Mouse (Mus musculus) liver, embryonic 13.5 days (tissue): ENCODE results near the gene Agxt. TPM values are rescaled to one million over a fixed set of nuclear protein-coding genes. Genes with fewer than 3 reads are reported as not detected.

Experiments
- ATAC-seq: fragments of 200-750 bp; cut with Nextera tagmentation; 2 replicates; pipeline ENCODE4 v1.8.0; 2017; ENCODE audit warnings: low read depth, mild to moderate bottlenecking, moderate number of reproducible peaks, moderate library complexity
- DNase-seq: peaks from one replicate; pipeline ENCODE4 v3.0.0; 2022
- H3K27ac ChIP-seq: fragments of 300-500 bp; sonication (generic); 2 replicates; pipeline ENCODE4 v1.5.1; 2015; ENCODE audit warnings: moderate library complexity, mild to moderate bottlenecking, inconsistent platforms
- H3K27me3 ChIP-seq: fragments of 300-500 bp; sonication (generic); 2 replicates; pipeline ENCODE4 v1.6.1; 2015; ENCODE audit warnings: mild to moderate bottlenecking, inconsistent platforms
- H3K36me3 ChIP-seq: fragments of 300-500 bp; sonication (generic); 2 replicates; pipeline ENCODE4 v1.6.1; 2015; ENCODE audit warnings: mild to moderate bottlenecking, inconsistent platforms
- H3K4me1 ChIP-seq: fragments of 300-500 bp; sonication (generic); replicated peaks from 2 replicates; pipeline ENCODE4 v1.6.1; 2015; ENCODE audit warnings: inconsistent platforms
- H3K4me2 ChIP-seq: fragments of 300-500 bp; sonication (generic); 2 replicates; pipeline ENCODE4 v1.6.1; 2015; ENCODE audit warnings: inconsistent platforms, mild to moderate bottlenecking, moderate library complexity
- H3K4me3 ChIP-seq: fragments of 300-500 bp; sonication (generic); replicated peaks from 2 replicates; pipeline ENCODE4 v1.5.1; 2015; ENCODE audit warnings: mild to moderate bottlenecking, inconsistent platforms
- H3K9ac ChIP-seq: fragments of 300-500 bp; sonication (generic); 2 replicates; pipeline ENCODE4 v1.6.1; 2015; ENCODE audit warnings: mild to moderate bottlenecking, inconsistent platforms
- H3K9me3 ChIP-seq: fragments of 300-500 bp; sonication (generic); replicated peaks from 2 replicates; pipeline ENCODE4 v1.6.1; 2016; ENCODE audit warnings: inconsistent platforms
- WGBS: fragments of 180-500 bp; shearing (Covaris S2); methylation state at CpG from one replicate; pipeline ENCODE4 v1.1.7; 2015; ENCODE audit not compliant: insufficient replicate concordance; 5-methylcytosine and 5-hydroxymethylcytosine counted together
- polyA plus RNA-seq: library from polyadenylated mRNA; unstranded; fragments of >200 nt; fragmentation: Nextera tagmentation; extraction: Ambion mirVana; gene quantifications from 2 replicates; pipeline ENCODE4 v1.2.1, GENCODE M21; 2015

Gene Agxt
- polyA plus RNA-seq, 1 experiment from 2014 or later = 4.7 TPM

GRCm38 (mm10) chr1:93168295-93168775 is 33.3 kb downstream of the Agxt start, which contains the start of gene Crocc2:
Crocc2 (plus strand) TSS chr1:93168725.
- no peaks in the 10 kb centered on the region for H3K4me1 ChIP-seq
- no peaks in the 10 kb centered on the region for H3K27me3 ChIP-seq
- H3K9ac ChIP-seq = no peak within 1 kb of the TSS
- 44% methylated on average over 10 of the region's 10 CpGs for WGBS
- DNase-seq = no peak
- H3K36me3 ChIP-seq = no peaks in the 10 kb centered on the region
- ATAC-seq = no peak
- no peak within 1 kb of the TSS for H3K4me2 ChIP-seq
- H3K9me3 ChIP-seq = no peaks in the 10 kb centered on the region
- H3K27ac ChIP-seq = no peak within 1 kb of the TSS
- H3K4me3 ChIP-seq = no peak within 1 kb of the TSS

DNA sequence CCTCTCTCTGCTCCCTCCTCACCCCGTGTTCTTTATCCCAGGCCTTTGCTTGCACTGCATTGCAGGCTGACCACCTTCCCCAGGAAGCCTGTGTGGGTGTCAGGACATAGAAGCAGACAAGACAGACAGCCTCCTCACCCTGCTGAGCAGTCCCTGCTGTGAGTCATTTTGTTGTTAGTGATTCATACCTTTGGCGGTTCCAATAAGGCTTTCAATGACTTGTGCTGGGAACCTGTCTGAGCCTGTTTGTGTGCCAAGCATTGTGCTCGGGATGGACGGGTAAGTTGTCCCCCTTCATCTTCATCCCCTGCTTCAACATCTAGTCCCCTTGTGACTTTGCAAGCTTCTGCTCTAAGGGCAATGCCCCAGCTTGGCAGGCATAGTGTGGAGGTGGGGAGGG is 38.6 kb downstream of the Agxt start:
- no peak overlapping the region for H3K9ac ChIP-seq
- 0 out of 2 replicates have a peak, but pooled peaks cover 4% of the 10 kb centered on the region for H3K4me1 ChIP-seq
- no peaks in the 10 kb centered on the region for H3K36me3 ChIP-seq
- H3K4me3 ChIP-seq = no peak overlapping the region
- ATAC-seq (no peak), DNase-seq (no peak)
- WGBS = 50% methylated on average over 4 of the region's 4 CpGs
- peaks cover 30% of the 10 kb centered on the region for H3K27me3 ChIP-seq
- H3K9me3 ChIP-seq = no peaks in the 10 kb centered on the region
- H3K27ac ChIP-seq = no peak overlapping the region
- H3K4me2 ChIP-seq = no peak overlapping the region

DNA sequence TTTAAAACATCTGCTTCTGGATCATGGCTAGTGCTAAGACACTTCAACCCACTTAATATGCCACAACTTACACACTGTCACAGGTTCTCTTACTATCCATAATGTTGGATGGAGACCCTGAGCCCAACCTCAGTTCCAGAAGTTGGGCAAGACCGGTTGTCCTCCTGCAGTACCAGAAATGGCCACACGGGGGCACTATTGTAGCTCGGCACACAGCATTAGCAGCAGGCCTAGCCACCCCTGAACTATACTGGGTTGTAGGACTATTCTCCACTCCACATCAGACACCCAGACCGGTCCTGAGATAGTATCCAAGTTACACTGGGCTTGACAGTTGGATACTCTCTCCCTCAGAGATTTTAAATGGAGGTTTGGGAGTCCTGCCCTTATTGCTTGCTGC is 39.4 kb downstream of the Agxt start:
- Histone ChIP-seq H3K27ac (no peak overlapping the region), H3K4me3 (no peak overlapping the region), H3K4me1 (0 out of 2 replicates have a peak, but pooled peaks cover 4% of the 10 kb centered on the region), H3K9me3 (no peaks in the 10 kb centered on the region), H3K9ac (no peak overlapping the region), H3K4me2 (no peak overlapping the region), H3K27me3 (peaks cover 30% of the 10 kb centered on the region), H3K36me3 (no peaks in the 10 kb centered on the region)
- ATAC-seq = peak; percentile 55; the same call in 1 of the 2 replicates
- 2% methylated on average over 4 of the region's 4 CpGs for WGBS
- DNase-seq = peak; percentile 54

DNA sequence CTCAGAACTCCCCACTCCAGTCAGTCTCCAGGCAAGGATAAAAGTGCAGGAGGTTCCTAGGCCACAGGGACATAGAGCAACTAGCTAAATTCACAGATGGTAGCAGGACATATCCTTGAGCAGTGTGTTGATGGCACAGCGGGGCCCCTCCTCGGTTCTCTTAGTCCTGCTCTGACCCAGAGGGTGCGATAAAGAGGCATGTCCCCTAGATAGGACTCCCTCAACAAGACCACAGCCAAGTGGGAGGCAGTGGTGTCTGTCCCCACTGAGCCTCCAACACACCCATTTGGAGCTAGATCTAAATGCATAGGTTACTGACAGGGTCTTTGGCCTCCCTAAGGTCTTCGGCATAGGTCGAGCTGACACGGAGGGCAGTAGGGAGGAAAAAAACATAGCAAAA is 40.8 kb downstream of the Agxt start:
- H3K27ac ChIP-seq = no peak overlapping the region

DNA sequence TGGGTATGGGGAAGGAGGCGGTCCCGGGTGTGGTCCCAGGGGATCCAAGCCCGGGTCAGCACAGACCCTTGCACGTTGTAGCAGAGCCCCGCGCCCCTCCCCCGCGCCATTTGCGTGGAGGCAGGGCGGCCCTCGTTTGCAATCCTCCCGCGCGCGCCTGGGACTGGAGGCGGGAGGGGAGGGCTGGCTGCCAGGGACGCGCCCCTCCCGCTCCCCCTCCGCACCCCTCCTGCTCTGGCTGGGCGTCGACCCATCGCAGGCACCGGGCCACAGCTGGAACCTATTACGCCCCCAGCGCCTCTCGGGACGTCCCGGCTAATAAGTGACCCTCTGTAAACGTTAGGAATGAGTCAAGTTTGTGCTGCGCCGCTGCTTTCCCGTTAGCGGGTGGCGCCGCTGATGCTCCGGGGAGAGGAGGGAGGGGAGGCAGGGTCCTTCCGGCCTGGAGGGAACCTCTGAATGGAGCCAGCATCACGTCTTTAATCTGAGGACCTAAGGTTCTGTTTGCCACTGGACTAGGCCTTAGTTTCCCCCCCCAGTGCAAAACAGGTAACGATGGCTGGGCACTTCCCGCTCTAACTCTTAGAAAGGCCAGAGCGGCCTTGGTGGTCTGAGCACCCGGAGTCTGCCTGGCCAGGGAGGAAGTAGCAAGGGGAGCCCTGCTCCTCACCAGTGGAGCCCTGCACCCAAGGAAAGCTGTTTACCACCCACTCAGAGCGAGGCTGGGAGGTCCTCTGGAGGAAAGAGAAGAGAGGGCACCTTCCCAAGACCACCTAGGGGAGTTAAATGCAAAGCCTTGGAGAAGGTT is 41.7 kb downstream of the Agxt start:
- Histone ChIP-seq H3K9ac (no peak overlapping the region), H3K27me3 (peaks cover 30% of the 10 kb centered on the region), H3K36me3 (no peaks in the 10 kb centered on the region), H3K9me3 (no peaks in the 10 kb centered on the region), H3K4me2 (peak overlapping the region; percentile 56), H3K4me3 (peak overlapping the region; percentile 25; the same call in 1 of the 2 replicates), H3K4me1 (0 out of 2 replicates have a peak, but pooled peaks cover 4% of the 10 kb centered on the region), H3K27ac (0 out of 2 replicates have a peak overlapping the region, but pooled peaks have one; percentile 1)
- ATAC-seq = no peak
- no peak for DNase-seq
- WGBS = 3% methylated on average over 39 of the region's 44 CpGs

More for the DNA sequence above, 40.8 kb downstream of the Agxt start:
- 12% methylated on average over 6 of the region's 6 CpGs for WGBS
- no peak overlapping the region for H3K4me3 ChIP-seq
- ATAC-seq (no peak), DNase-seq (no peak)
- no peak overlapping the region for H3K9ac ChIP-seq
- no peaks in the 10 kb centered on the region for H3K9me3 ChIP-seq
- H3K27me3 ChIP-seq = peaks cover 30% of the 10 kb centered on the region
- H3K4me2 ChIP-seq = no peak overlapping the region
- H3K36me3 ChIP-seq = no peaks in the 10 kb centered on the region
- H3K4me1 ChIP-seq = 0 out of 2 replicates have a peak, but pooled peaks cover 4% of the 10 kb centered on the region

- Histone ChIP-seq H3K9ac (no peak overlapping the region), H3K27ac (no peak overlapping the region), H3K4me3 (no peak overlapping the region), H3K4me2 (no peak overlapping the region), H3K36me3 (no peaks in the 10 kb centered on the region), H3K27me3 (peaks cover 9% of the 10 kb centered on the region), H3K9me3 (no peaks in the 10 kb centered on the region), H3K4me1 (no peaks in the 10 kb centered on the region)
- ATAC-seq (no peak), DNase-seq (no peak)
- 60% methylated on average over 7 of the region's 7 CpGs for WGBS
Observed at GRCm38 (mm10) chr1:93182281-93182680, 47.2 kb downstream of the Agxt start.

- H3K36me3 ChIP-seq = no peaks in the 10 kb centered on the region
- H3K4me2 ChIP-seq = no peak overlapping the region
- H3K27me3 ChIP-seq = no peaks in the 10 kb centered on the region
- DNase-seq = no peak
- no peak overlapping the region for H3K27ac ChIP-seq
- H3K9ac ChIP-seq = no peak overlapping the region
- H3K4me1 ChIP-seq = no peaks in the 10 kb centered on the region
- ATAC-seq = no peak
- no peaks in the 10 kb centered on the region for H3K9me3 ChIP-seq
- no peak overlapping the region for H3K4me3 ChIP-seq
- WGBS = 56% methylated on average over 14 of the region's 14 CpGs
Observed at GRCm38 (mm10) chr1:93184071-93184828, 49.2 kb downstream of the Agxt start.

DNA sequence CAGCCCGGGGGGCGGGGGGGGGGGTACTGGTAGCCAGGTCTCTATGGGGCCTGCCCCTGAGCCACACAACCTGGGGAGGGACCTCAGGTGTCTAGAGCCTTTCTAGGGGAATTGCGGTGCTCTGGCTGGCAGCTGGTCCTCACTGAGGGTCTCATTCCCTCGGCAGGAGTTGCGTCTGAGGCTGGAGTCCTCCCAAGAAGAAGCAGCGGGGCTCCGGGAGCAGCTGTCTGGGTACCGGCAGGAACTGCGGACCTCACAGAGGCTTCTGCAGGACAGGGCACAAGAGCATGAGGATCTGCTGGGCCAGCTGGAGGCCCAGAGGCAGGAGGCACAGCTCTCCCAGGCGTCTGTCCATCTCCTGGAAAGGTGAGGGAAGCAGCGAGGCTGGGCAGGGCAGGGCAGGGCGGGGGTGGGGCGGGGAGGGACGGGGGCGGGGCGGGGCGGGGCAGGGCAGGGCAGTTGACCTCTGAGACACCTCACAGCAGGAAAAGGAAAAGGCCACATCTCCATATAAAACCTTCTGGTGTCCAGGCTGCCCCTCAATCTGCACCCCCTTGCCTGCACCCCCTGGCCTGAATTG is 55.8 kb downstream of the Agxt start:
- Histone ChIP-seq H3K4me1 (no peaks in the 10 kb centered on the region), H3K4me3 (no peak overlapping the region), H3K27me3 (peaks cover 14% of the 10 kb centered on the region), H3K9me3 (no peaks in the 10 kb centered on the region), H3K27ac (no peak overlapping the region), H3K4me2 (no peak overlapping the region), H3K9ac (no peak overlapping the region), H3K36me3 (no peaks in the 10 kb centered on the region)
- ATAC-seq = no peak
- DNase-seq = no peak
- WGBS = 12% methylated on average over 14 of the region's 17 CpGs

DNA sequence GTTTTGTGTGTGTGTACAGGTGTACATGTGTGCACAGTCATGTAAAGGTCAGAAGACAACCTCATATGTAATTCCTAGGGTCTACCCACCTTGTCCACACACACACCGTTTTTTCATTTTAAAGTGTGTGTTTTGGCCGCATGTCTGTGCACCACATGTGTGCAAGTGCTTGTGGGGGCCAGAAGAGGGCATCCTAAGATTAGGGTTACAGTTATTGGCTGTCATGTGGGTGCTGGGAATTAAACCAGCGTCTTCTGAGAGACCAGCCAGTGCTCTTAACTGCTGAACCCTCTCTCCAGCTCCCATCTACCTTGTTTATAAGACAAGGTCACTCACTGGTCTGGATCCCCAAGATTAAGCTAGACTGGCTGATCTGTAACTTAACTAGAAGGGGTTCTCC is 59.9 kb downstream of the Agxt start:
- Histone ChIP-seq H3K36me3 (no peaks in the 10 kb centered on the region), H3K4me2 (no peak overlapping the region), H3K9ac (no peak overlapping the region), H3K9me3 (0 out of 2 replicates have a peak, but pooled peaks cover 3% of the 10 kb centered on the region), H3K4me3 (no peak overlapping the region), H3K27me3 (peaks cover 7% of the 10 kb centered on the region), H3K27ac (no peak overlapping the region), H3K4me1 (no peaks in the 10 kb centered on the region)
- ATAC-seq (no peak), DNase-seq (no peak)
- 56% methylated on average over 3 of the region's 3 CpGs for WGBS
